Mouse (Mus musculus) CH12.LX (cell line): ENCODE results near the gene Gstt2.

Source experiments
- CTCF ChIP-seq, 2 experiments: IDR thresholded peaks in 1 of 2; conservative IDR thresholded peaks in 1 of 2; 2 replicates each; pipeline ENCODE4 v1.5.1; 2011 to 2012; ENCODE audit warnings: low read depth in 2 of 2, low read length in 2 of 2, improper control_type of control experiment in 1 of 2, inconsistent platforms in 1 of 2, mild to moderate bottlenecking in 1 of 2, moderate library complexity in 1 of 2
- E2F4 ChIP-seq: IDR thresholded peaks from 2 replicates; pipeline ENCODE4 v1.6.1; 2011; ENCODE audit warnings: low read depth, low read length, improper control_type of control experiment; ENCODE audit not compliant: insufficient replicate concordance
- ELF1 ChIP-seq: IDR thresholded peaks from 2 replicates; pipeline ENCODE4 v1.6.1; 2014; ENCODE audit warnings: low read depth, mild to moderate bottlenecking, inconsistent platforms, low read length, improper control_type of control experiment
- IRF4 ChIP-seq: IDR thresholded peaks from 2 replicates; pipeline ENCODE4 v1.6.1; 2014; ENCODE audit warnings: low read depth, mild to moderate bottlenecking, inconsistent platforms, low read length, improper control_type of control experiment
- MXI1 ChIP-seq: IDR thresholded peaks from 2 replicates; pipeline ENCODE4 v1.6.1; 2011; ENCODE audit warnings: mild to moderate bottlenecking, low read depth, low read length, improper control_type of control experiment
- MYC ChIP-seq: IDR thresholded peaks from 2 replicates; pipeline ENCODE4 v1.6.1; 2011; ENCODE audit warnings: low read depth, mild to moderate bottlenecking, improper control_type of control experiment, low read length
- POLR2A ChIP-seq: IDR thresholded peaks from 2 replicates; pipeline ENCODE4 v1.6.1; 2011; ENCODE audit warnings: low read depth, mild to moderate bottlenecking, improper control_type of control experiment, low read length
- POLR2AphosphoS2 ChIP-seq: IDR thresholded peaks from 2 replicates; pipeline ENCODE4 v1.6.1; 2011; ENCODE audit warnings: low read depth, low read length, improper control_type of control experiment
- SMC3 ChIP-seq: IDR thresholded peaks from 2 replicates; pipeline ENCODE4 v1.6.1; 2011; ENCODE audit warnings: low read depth, low read length, improper control_type of control experiment
- UBTF ChIP-seq: IDR thresholded peaks from 2 replicates; pipeline ENCODE4 v1.6.1; 2012; ENCODE audit warnings: low read depth, mild to moderate bottlenecking, inconsistent platforms, low read length, improper control_type of control experiment, moderate library complexity
- ZC3H11A ChIP-seq: IDR thresholded peaks from 2 replicates; pipeline ENCODE4 v1.6.1; 2012; ENCODE audit warnings: low read depth, mild to moderate bottlenecking, inconsistent platforms, low read length, improper control_type of control experiment
- ZNF384 ChIP-seq: IDR thresholded peaks from 2 replicates; pipeline ENCODE4 v1.6.1; 2012; ENCODE audit warnings: low read depth, low read length, improper control_type of control experiment, inconsistent platforms

GRCm38 (mm10) chr10:75851681-75852080, 14.5 kb upstream of the Gstt2 start:
- no peak for TF ChIP-seq ELF1
- TF ChIP-seq MYC: no peak
- no peak for TF ChIP-seq POLR2A
- no peak for TF ChIP-seq CTCF (conservative IDR thresholded peaks at IDR 0.05 in 1 of 2, IDR thresholded peaks at IDR 0.05 in 1 of 2; ENCODE audit: low read depth in 2 of 2, low read length in 2 of 2)
- no peak for TF ChIP-seq ZC3H11A
- TF ChIP-seq POLR2AphosphoS2: no peak
- no peak for TF ChIP-seq UBTF
- no peak for TF ChIP-seq MXI1
- no peak for TF ChIP-seq ZNF384
- TF ChIP-seq E2F4: no peak
- no peak for TF ChIP-seq IRF4
- no peak for TF ChIP-seq SMC3
